Mouse (Mus musculus) small intestine, adult 2 months (tissue): Measurements from ENCODE around the gene AL732309.1. TPM values are rescaled to one million over a fixed set of nuclear protein-coding genes. Genes with fewer than 3 reads are reported as not detected.
A peak's percentile ranks its signal among the peaks of the same experiment; 100 is the strongest.

ENCODE experiments used
- H3K27ac ChIP-seq: fragments of 200-500 bp; 2 replicates; pipeline ENCODE4 v1.5.1; 2012; ENCODE audit warnings: low read depth, low read length, control low read depth, inconsistent platforms; ENCODE audit not compliant: insufficient read depth
- H3K27me3 ChIP-seq: fragments of 200-500 bp; 2 replicates; pipeline ENCODE4 v1.6.1; 2012; ENCODE audit warnings: mild to moderate bottlenecking, moderate library complexity, low read length, inconsistent platforms; ENCODE audit not compliant: control insufficient read depth, insufficient read depth
- H3K36me3 ChIP-seq: fragments of 200-500 bp; 2 replicates; pipeline ENCODE4 v1.6.1; 2012; ENCODE audit warnings: mild to moderate bottlenecking, low read length, control low read depth, inconsistent platforms; ENCODE audit not compliant: control insufficient read depth, insufficient read depth
- H3K4me1 ChIP-seq: fragments of 200-500 bp; 2 replicates; pipeline ENCODE4 v1.6.1; 2012; ENCODE audit warnings: low read length, inconsistent platforms, mixed read lengths; ENCODE audit not compliant: control insufficient read depth, insufficient read depth, insufficient read length
- H3K4me3 ChIP-seq: fragments of 200-500 bp; 2 replicates; pipeline ENCODE4 v1.5.1; 2012; ENCODE audit warnings: low read depth, mild to moderate bottlenecking, control low read depth, inconsistent platforms, low read length, moderate library complexity
- CTCF ChIP-seq: fragments of 200-500 bp; IDR thresholded peaks from 2 replicates; pipeline ENCODE4 v1.5.1; 2012; ENCODE audit warnings: low read depth, mild to moderate bottlenecking, control low read depth, inconsistent platforms, low read length, moderate library complexity, mixed read lengths; ENCODE audit not compliant: insufficient replicate concordance, insufficient read length; ENCODE audit errors: extremely low read depth
- POLR2A ChIP-seq: fragments of 200-500 bp; IDR thresholded peaks from 2 replicates; pipeline ENCODE4 v1.6.1; 2012; ENCODE audit warnings: low read depth, mild to moderate bottlenecking, control low read depth, inconsistent platforms, low read length, moderate library complexity
- WGBS: fragments of 180-500 bp; shearing (Covaris S2); methylation state at CpG from one replicate; pipeline ENCODE4 v1.1.7; 2018; 5-methylcytosine and 5-hydroxymethylcytosine counted together
- polyA plus RNA-seq: library from polyadenylated mRNA; depleted of rRNA; stranded (reverse); fragments of >200 nt; gene quantifications from 2 replicates; pipeline ENCODE4 v1.2.3, GENCODE M21; 2012

AL732309.1 gene
- polyA plus RNA-seq, 1 experiment, result 45.8 TPM

DNA sequence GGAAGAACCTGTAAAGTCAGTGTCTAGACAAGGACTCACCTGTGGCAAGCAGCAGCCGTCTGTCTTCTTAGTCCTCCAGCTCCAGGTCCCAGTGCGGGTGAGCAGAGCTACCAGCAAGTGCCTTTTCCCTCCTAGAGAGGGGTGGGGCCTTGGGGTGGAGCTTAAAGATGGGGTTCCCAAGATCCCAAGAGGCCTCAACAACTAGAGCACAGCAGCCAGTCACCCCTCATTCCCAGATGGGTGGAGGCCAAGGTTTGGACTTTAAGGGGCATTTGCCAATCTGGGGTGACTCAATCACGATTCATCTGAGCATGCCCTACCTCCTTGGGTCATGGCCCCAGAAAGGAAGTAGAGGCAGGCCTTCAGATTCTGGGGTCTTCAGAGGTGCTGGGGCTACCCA, 6.9 kb downstream of the AL732309.1 start:
- Histone ChIP-seq H3K4me3 (no peak overlapping the region), H3K36me3 (no peaks in the 10 kb centered on the region), H3K27me3 (no peaks in the 10 kb centered on the region; the same call in 1 of the 2 replicates), H3K27ac (no peak overlapping the region), H3K4me1 (peaks cover 37% of the 10 kb centered on the region)
- no peak for TF ChIP-seq CTCF
- no peak for TF ChIP-seq POLR2A
- WGBS, result 81% methylated on average over 3 of the region's 3 CpGs

DNA sequence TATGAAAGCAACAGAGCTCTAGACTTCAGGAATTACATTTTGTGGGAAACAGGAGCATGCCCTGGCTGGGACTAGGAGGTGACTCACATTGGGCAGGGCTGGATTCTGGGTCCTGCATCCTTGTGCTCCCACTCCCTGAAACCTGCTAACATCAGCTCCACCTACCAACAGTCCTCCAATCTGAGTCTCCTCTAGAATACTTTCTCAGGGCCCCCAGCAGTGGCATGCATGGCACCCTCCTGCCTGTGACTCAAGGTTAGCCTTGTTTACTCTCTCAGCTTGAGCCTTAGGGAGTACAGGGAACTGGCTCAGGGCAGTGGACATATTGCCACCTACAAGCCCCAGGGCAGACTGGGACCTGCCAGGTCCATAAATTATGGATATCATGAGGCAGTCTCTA, 8.6 kb downstream of the AL732309.1 start:
- TF ChIP-seq POLR2A (no peak), CTCF (no peak)
- H3K36me3 ChIP-seq, result no peaks in the 10 kb centered on the region
- no peaks in the 10 kb centered on the region; the same call in 1 of the 2 replicates for H3K27me3 ChIP-seq
- peaks cover 50% of the 10 kb centered on the region for H3K4me1 ChIP-seq
- H3K4me3 ChIP-seq, result no peak overlapping the region
- no peak overlapping the region; the same call in 1 of the 2 replicates for H3K27ac ChIP-seq

DNA sequence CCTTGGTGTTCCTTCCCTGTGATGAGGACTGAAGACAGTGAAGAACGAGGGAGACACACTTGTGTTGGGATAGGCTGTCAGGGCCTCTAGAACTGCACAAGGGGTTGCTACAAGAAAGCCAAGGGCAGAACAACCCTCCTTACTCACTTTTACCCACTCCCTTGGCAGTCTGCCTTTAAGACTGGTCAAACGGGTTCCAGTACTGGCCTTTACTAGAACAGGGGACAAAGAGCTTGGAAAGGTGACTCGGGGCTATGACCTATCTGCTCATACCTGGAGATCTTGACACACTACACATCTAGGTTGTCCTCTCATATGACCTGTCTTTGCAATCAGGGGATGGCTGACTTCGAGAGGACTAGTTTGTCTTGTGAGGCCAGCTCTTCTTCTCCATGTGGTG, 9.1 kb downstream of the AL732309.1 start:
- peak overlapping the region; percentile 10; the same call in 1 of the 2 replicates for H3K27ac ChIP-seq
- no peaks in the 10 kb centered on the region; the same call in 1 of the 2 replicates for H3K27me3 ChIP-seq
- H3K4me1 ChIP-seq, result peaks cover 47% of the 10 kb centered on the region
- WGBS, result 21% methylated on average over 4 of the region's 4 CpGs
- no peak overlapping the region for H3K4me3 ChIP-seq
- H3K36me3 ChIP-seq, result no peaks in the 10 kb centered on the region
- TF ChIP-seq POLR2A (no peak), CTCF (no peak)

DNA sequence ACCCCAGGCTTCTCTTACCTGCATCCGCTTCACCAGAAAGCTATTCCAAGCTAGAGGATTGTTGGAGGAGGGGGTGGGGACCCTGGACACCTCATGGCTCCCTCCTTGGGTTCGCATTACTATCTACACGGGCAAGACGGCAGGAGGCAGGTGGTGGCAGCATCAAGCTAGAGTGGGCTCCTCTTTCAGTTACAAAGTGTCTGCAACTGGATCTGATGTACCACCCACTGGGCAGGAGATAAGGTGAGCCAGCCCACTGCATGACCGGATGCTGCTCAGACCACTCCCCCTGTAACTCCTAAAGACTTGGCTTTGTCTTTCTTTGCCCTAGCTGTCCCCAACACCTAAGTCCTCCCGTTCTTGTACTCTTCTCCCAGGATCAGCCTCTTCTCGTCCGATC, 10.0 kb downstream of the AL732309.1 start, which contains the start of gene Rnf224:
Gene Rnf224 (minus strand): TSS at position 174 of the 400 bp plus-strand sequence.
- 66% methylated on average over 8 of the region's 8 CpGs for WGBS

DNA sequence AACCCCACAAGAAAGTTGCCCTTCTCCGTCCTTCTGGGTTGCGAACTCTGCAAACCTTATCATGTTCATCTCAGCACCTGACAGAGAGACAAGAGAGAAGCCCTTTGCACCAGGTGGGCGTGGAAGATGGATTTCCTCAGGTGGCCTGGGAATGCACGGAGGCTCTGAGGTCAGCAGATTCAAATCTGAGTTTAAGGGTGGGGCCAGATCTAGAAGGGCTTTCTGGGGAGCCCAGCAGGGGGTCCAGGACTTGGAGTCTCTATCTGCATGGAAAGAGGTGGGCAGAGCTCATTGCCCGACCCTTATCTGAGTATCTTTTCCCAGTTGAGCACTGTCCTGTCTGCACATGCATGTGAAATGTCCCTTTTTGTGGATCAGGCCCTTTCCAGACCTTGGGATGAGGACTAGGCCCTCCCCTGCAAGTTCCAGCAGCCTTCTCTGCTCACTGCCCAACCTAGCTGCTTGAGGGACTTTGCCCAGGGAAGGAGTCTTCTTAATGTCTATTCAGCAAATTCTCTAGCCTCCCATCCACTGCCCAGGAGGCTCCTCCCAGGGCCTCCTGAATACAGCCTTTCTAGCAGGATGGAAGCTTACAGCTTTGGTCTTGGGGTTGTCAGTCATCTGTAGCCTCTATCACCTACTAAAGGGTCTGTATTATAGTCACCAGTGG, 12.0 kb downstream of the AL732309.1 start:
- no peaks in the 10 kb centered on the region for H3K27me3 ChIP-seq
- no peaks in the 10 kb centered on the region for H3K36me3 ChIP-seq
- 27% methylated on average over 5 of the region's 5 CpGs for WGBS
- H3K4me3 ChIP-seq, result no peak overlapping the region
- TF ChIP-seq CTCF (no peak), POLR2A (no peak)
- peak overlapping the region; percentile 86 for H3K27ac ChIP-seq
- peaks cover 35% of the 10 kb centered on the region for H3K4me1 ChIP-seq

More for the DNA sequence above, 10.0 kb downstream of the AL732309.1 start, which contains the start of gene Rnf224:
- TF ChIP-seq CTCF, result no peak
- TF ChIP-seq POLR2A, result no peak
- Histone ChIP-seq H3K27ac (0 out of 2 replicates have a peak within 1 kb of the TSS, but pooled peaks have one; percentile 53), H3K4me3 (no peak within 1 kb of the TSS), H3K4me1 (peaks cover 47% of the 10 kb centered on the region), H3K36me3 (no peaks in the 10 kb centered on the region), H3K27me3 (no peaks in the 10 kb centered on the region)

DNA sequence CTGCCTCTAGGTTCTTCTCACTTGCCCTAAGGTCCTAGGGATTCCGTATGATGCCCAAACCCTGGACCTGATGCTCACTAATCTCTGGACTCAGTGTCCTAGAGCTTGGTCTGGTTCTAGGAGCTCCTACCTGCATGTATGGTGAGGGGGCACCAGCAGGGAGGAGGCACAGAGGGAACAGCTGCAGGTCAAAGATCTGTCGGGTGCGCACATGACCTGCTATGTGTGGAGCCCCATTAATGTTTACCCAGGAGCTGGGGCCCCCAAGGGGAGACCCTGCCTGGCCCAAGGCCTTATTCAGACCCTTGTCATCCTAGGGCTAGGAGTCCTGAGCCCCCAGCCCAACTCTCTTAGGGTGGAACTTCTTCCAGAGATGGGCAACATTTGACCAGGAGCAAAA, 12.6 kb downstream of the AL732309.1 start, which contains the start of gene Slc34a3:
Gene Slc34a3 (minus strand): TSS at position 315 of the 400 bp plus-strand sequence.
- no peak within 1 kb of the TSS for H3K4me3 ChIP-seq
- H3K27me3 ChIP-seq, result no peaks in the 10 kb centered on the region
- peaks cover 37% of the 10 kb centered on the region for H3K4me1 ChIP-seq
- WGBS, result 41% methylated on average over 3 of the region's 3 CpGs
- peak within 1 kb of the TSS; percentile 86 for H3K27ac ChIP-seq
- H3K36me3 ChIP-seq, result no peaks in the 10 kb centered on the region
- TF ChIP-seq POLR2A (no peak), CTCF (no peak)

DNA sequence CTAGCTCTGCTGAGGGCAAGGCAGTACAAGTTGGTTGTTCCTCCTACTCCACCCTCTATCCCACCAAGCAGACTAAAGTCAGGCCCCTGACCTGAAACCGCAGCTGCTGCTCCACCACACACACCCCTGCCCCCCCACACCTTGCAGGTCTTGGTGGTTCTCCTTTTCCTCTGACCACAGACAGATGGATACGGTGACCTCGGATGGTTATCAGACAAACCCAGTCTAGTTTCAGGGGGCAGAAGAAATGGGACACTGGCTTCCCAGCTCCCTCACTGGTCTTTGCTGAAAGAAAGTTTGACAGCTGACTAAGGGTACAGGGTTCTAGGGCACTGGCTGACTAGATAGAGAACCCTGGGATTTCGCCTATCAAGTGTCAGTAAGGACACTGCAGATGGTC, 13.2 kb downstream of the AL732309.1 start:
- Histone ChIP-seq H3K36me3 (no peaks in the 10 kb centered on the region), H3K4me1 (peaks cover 40% of the 10 kb centered on the region), H3K4me3 (no peak overlapping the region), H3K27ac (no peak overlapping the region), H3K27me3 (no peaks in the 10 kb centered on the region)
- WGBS, result 73% methylated on average over 4 of the region's 4 CpGs
- no peak for TF ChIP-seq CTCF
- no peak for TF ChIP-seq POLR2A
